Mouse (Mus musculus): ENCODE data around the gene Uvssa.
"Not testable (repeated sequence)": the region's sequence is repeated elsewhere in the genome, so short reads cannot be mapped to it uniquely, and the experiment has no call there.

Gene Uvssa

GRCm38 (mm10) chr5:33378302-33378854 is at the start of gene Uvssa:
TSS of gene Uvssa (plus strand) at chr5:33378549.
- peak; percentile 99 for DNase-seq (ENCODE audit: low spot score)

- DNase-seq (ENCODE audit: low spot score): peak; percentile 5
Observed at GRCm38 (mm10) chr5:33334381-33335272, 43.7 kb upstream of the Uvssa start.

GRCm38 (mm10) chr5:33335273-33335976 is 42.9 kb upstream of the Uvssa start, which contains the start of gene Maea:
TSS of gene Maea (plus strand) at chr5:33335509.
- DNase-seq (ENCODE audit: low spot score): peak; percentile 97

- peak; percentile 22 for DNase-seq (ENCODE audit: low spot score)
Observed at GRCm38 (mm10) chr5:33335977-33336360, 42.4 kb upstream of the Uvssa start.

GRCm38 (mm10) chr5:33337206-33337605 is 41.1 kb upstream of the Uvssa start:
- no peak for DNase-seq (ENCODE audit: low spot score)

GRCm38 (mm10) chr5:33341165-33341564 is 37.2 kb upstream of the Uvssa start:
- no peak for DNase-seq (ENCODE audit: low spot score)

- DNase-seq (ENCODE audit: low spot score): not testable (repeated sequence)
Observed at GRCm38 (mm10) chr5:33342248-33342647, 36.1 kb upstream of the Uvssa start.

GRCm38 (mm10) chr5:33342821-33343220 is 35.5 kb upstream of the Uvssa start:
- DNase-seq (ENCODE audit: low spot score): no peak

- DNase-seq (ENCODE audit: low spot score): no peak
Observed at GRCm38 (mm10) chr5:33343571-33343970, 34.8 kb upstream of the Uvssa start.

GRCm38 (mm10) chr5:33344070-33344469 is 34.3 kb upstream of the Uvssa start:
- DNase-seq (ENCODE audit: low spot score): no peak

GRCm38 (mm10) chr5:33347620-33348019 is 30.7 kb upstream of the Uvssa start:
- DNase-seq (ENCODE audit: low spot score): no peak

GRCm38 (mm10) chr5:33349205-33349604 is 29.1 kb upstream of the Uvssa start:
- DNase-seq (ENCODE audit: low spot score): no peak

- DNase-seq (ENCODE audit: low spot score): no peak
Observed at GRCm38 (mm10) chr5:33349706-33350105, 28.6 kb upstream of the Uvssa start.

GRCm38 (mm10) chr5:33351556-33352272 is 26.6 kb upstream of the Uvssa start:
- DNase-seq (ENCODE audit: low spot score): no peak

GRCm38 (mm10) chr5:33352273-33352645 is 26.1 kb upstream of the Uvssa start:
- no peak for DNase-seq (ENCODE audit: low spot score)

GRCm38 (mm10) chr5:33353011-33353410 is 25.3 kb upstream of the Uvssa start:
- no peak for DNase-seq (ENCODE audit: low spot score)

GRCm38 (mm10) chr5:33357494-33357893 is 20.9 kb upstream of the Uvssa start:
- DNase-seq (ENCODE audit: low spot score): no peak

GRCm38 (mm10) chr5:33358467-33358866 is 19.9 kb upstream of the Uvssa start:
- DNase-seq (ENCODE audit: low spot score): no peak

- no peak for DNase-seq (ENCODE audit: low spot score)
Observed at GRCm38 (mm10) chr5:33363263-33363662, 15.1 kb upstream of the Uvssa start.

GRCm38 (mm10) chr5:33368651-33369050 is 9.7 kb upstream of the Uvssa start:
- DNase-seq (ENCODE audit: low spot score): no peak

- DNase-seq (ENCODE audit: low spot score): no peak
Observed at GRCm38 (mm10) chr5:33371137-33371536, 7.2 kb upstream of the Uvssa start.

GRCm38 (mm10) chr5:33371668-33372067 is 6.7 kb upstream of the Uvssa start:
- no peak for DNase-seq (ENCODE audit: low spot score)

All from T-cell, adult 2 months (primary cell).